In the genomic region with DNA sequence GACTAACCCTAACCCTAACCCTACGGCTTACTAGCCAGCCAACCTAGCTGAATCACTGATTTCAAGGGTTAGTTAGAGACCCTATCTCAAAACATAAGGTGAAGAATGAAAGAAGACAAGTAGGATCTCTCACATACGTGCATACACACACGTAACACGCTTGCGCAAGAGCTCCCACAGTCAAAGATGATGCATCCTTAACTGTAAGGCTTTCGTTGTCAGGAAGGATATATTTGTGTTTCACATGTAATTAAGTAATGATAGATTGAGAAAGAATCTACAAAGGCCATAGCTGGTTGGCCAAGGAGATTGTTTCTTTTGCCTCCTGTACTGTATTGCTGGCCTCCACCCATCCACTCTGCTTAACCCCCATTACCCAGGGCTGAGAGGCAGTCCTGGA, we compare ENCODE assay signal across 27 mouse cellular contexts.
DNase-seq lines count a peak whose midpoint lies in the region; ATAC-seq and TF ChIP-seq lines count a peak whose summit lies in the region.
"Had no signal": no experiment of that assay in that cellular context is flagged by ENCODE, and none has a peak within 500 bp of the region (broad histone marks: within the 10 kb centered on the region; RNA-seq: fewer than 3 reads in every experiment).

No protein-coding gene starts in this region.

- peaks cover 4% of the 10 kb centered on the region for H3K79me3 ChIP-seq in C2C12 (ENCODE audit: low read depth)

- no peak for TF ChIP-seq CTCF in heart, adult 2 months (IDR thresholded peaks at IDR 0.05)
- no peak for TF ChIP-seq CTCF in C2C12 (IDR thresholded peaks at IDR 0.05; ENCODE audit: control insufficient read depth, insufficient read depth, insufficient read length)

- 94% methylated on average over 6 of the region's 6 CpGs for WGBS in heart, adult 2 months
- WGBS in heart, embryonic 14.5 days = 96% methylated on average over 6 of the region's 6 CpGs

- H3K4me2 ChIP-seq in heart, embryonic 14.5 days (ENCODE audit: low read length) = no peak overlapping the region
- H3K4me2 ChIP-seq: forebrain, embryonic 12.5 days; hindbrain, embryonic 15.5 days; kidney, embryonic 15.5 days; limb, embryonic 12.5 days; liver, embryonic 15.5 days; lung, embryonic 14.5 days; midbrain, embryonic 11.5 days; stomach, embryonic 15.5 days had no signal

- no peak for DNase-seq in heart, adult 2 months
- no peak for DNase-seq in heart, postnatal 4 days
- DNase-seq in heart, postnatal 14 days = no peak
- DNase-seq in adrenal gland, postnatal 25 days = no peak
- DNase-seq: adrenal gland, adult 8-10 months; cerebellum, adult 11 months; cerebellum, postnatal 10 days; forebrain, postnatal 0 days; gastrocnemius, postnatal 14 days; kidney, adult 18-20 months; lung, embryonic 14.5 days; lung, postnatal 14 days; right cerebral cortex, postnatal 25 days had no signal

- H3K4me1 ChIP-seq in heart, adult 2 months (ENCODE audit: control insufficient read depth, insufficient read depth, low read length) = peaks cover 35% of the 10 kb centered on the region
- H3K4me1 ChIP-seq in heart, embryonic 14.5 days (ENCODE audit: control insufficient read depth in 2 of 2, insufficient read depth in 2 of 2, low read length in 2 of 2) = peaks cover 20 to 60% of the 10 kb centered on the region in 2 experiments
- H3K4me1 ChIP-seq: forebrain, embryonic 12.5 days had no signal

- H3K9me3 ChIP-seq in heart, embryonic 14.5 days (ENCODE audit: control insufficient read depth, low read length) = no peaks in the 10 kb centered on the region
- H3K9me3 ChIP-seq: forebrain, embryonic 12.5 days; hindbrain, embryonic 10.5 days; hindbrain, embryonic 15.5 days; kidney, embryonic 15.5 days; limb, embryonic 12.5 days; liver, embryonic 15.5 days; stomach, embryonic 15.5 days had no signal

- H3K4me3 ChIP-seq in heart, adult 2 months = no peak overlapping the region
- H3K4me3 ChIP-seq in heart, embryonic 14.5 days (ENCODE audit: control insufficient read depth in 1 of 2, insufficient read depth in 1 of 2, low read depth in 1 of 2, low read length in 2 of 2) = no peak overlapping the region
- H3K4me3 ChIP-seq in C2C12 (ENCODE audit: insufficient read depth, poor library complexity, severe bottlenecking) = no peak overlapping the region
- H3K4me3 ChIP-seq: erythroblast, embryonic 14.5 days; forebrain, embryonic 12.5 days; hindbrain, embryonic 10.5 days; hindbrain, embryonic 15.5 days; kidney, embryonic 15.5 days; limb, embryonic 12.5 days; liver, embryonic 15.5 days; stomach, embryonic 15.5 days had no signal

- no peak for ATAC-seq in heart, embryonic 14.5 days (ENCODE audit: insufficient number of reproducible peaks, insufficient read depth, low FRiP score, low read depth)
- ATAC-seq in megakaryocyte, adult 5-6 weeks (ENCODE audit: poor library complexity, severe bottlenecking) = peak; percentile 28
- ATAC-seq: forebrain, postnatal 0 days; inflammation-experienced regulatory T-cells, adult 6 months; midbrain, embryonic 16.5 days had no signal

- no peak for TF ChIP-seq EP300 in heart, adult 2 months (IDR thresholded peaks at IDR 0.05; ENCODE audit: insufficient read depth, low read depth, low read length)

- peak overlapping the region; percentile 87 for H3K27ac ChIP-seq in heart, adult 2 months
- H3K27ac ChIP-seq in heart, embryonic 14.5 days (replicated peaks in 1 of 2; ENCODE audit: control insufficient read depth in 1 of 2, insufficient read depth in 1 of 2, low read depth in 2 of 2, low read length in 2 of 2) = peak overlapping the region; percentile 80 to 85; a peak in 3 of 4 replicates
- H3K27ac ChIP-seq: forebrain, embryonic 12.5 days; hindbrain, embryonic 10.5 days; hindbrain, embryonic 15.5 days; kidney, embryonic 15.5 days; limb, embryonic 12.5 days; liver, embryonic 15.5 days; stomach, embryonic 15.5 days had no signal

- H3K79me2 ChIP-seq in heart, adult 2 months (replicated peaks; ENCODE audit: control insufficient read depth, insufficient read depth, low read length) = no peaks in the 10 kb centered on the region; the same call in 1 of the 2 replicates
- H3K79me2 ChIP-seq in C2C12 (ENCODE audit: control insufficient read depth, insufficient read depth) = peaks cover 16% of the 10 kb centered on the region

- no peak for TF ChIP-seq POLR2A in heart, adult 2 months (IDR thresholded peaks at IDR 0.05; ENCODE audit: insufficient read depth, low read depth, low read length)

- no peaks in the 10 kb centered on the region for H3K27me3 ChIP-seq in heart, adult 2 months (ENCODE audit: control insufficient read depth, insufficient read depth, low read length)
- H3K27me3 ChIP-seq in heart, embryonic 14.5 days (ENCODE audit: control insufficient read depth, insufficient read depth, low read length) = no peaks in the 10 kb centered on the region
- H3K27me3 ChIP-seq in C2C12 (ENCODE audit: control insufficient read depth, insufficient read depth, insufficient read length) = no peaks in the 10 kb centered on the region
- H3K27me3 ChIP-seq: forebrain, embryonic 12.5 days; hindbrain, embryonic 15.5 days; kidney, embryonic 15.5 days; limb, embryonic 12.5 days; liver, embryonic 15.5 days; stomach, embryonic 15.5 days had no signal

- intact Hi-C loops in heart, adult 2 months (cut with DNase I) = loop anchor here (2.0 kb wide), 1 partner anchor 19 kb away; no protein-coding TSS in a partner anchor
- intact Hi-C loops in heart, postnatal 14 days (cut with DNase I) = no loop called here

- peaks cover 22% of the 10 kb centered on the region for H3K36me3 ChIP-seq in heart, adult 2 months (ENCODE audit: control insufficient read depth, insufficient read depth, low read length)
- H3K36me3 ChIP-seq in heart, embryonic 14.5 days (ENCODE audit: control insufficient read depth, insufficient read depth, low read length) = peaks cover 83% of the 10 kb centered on the region
- peaks cover 60% of the 10 kb centered on the region for H3K36me3 ChIP-seq in C2C12 (ENCODE audit: control insufficient read depth, insufficient read depth)

- H3ac ChIP-seq in C2C12 (ENCODE audit: control insufficient read depth, insufficient read length, low read depth) = no peak overlapping the region

- H3K9ac ChIP-seq in heart, adult 2 months (ENCODE audit: low read depth, low read length) = no peak overlapping the region
- H3K9ac ChIP-seq in heart, embryonic 14.5 days (ENCODE audit: low read length) = peak overlapping the region; percentile 52; the same call in 1 of the 2 replicates
- H3K9ac ChIP-seq: forebrain, embryonic 12.5 days; forebrain, postnatal 0 days; hindbrain, embryonic 15.5 days; kidney, embryonic 15.5 days; limb, embryonic 12.5 days; liver, embryonic 15.5 days; lung, embryonic 14.5 days; stomach, embryonic 15.5 days had no signal

TF ChIP-seq in C2C12, 6 proteins besides CTCF, POLR2A, EP300 and RAD21:
- TF ChIP-seq MYOD1 (IDR thresholded peaks at IDR 0.05; ENCODE audit: control insufficient read depth, insufficient read length, low read depth) (no peak), CEBPB (IDR thresholded peaks at IDR 0.05; ENCODE audit: low read depth) (peak; percentile 37)
